Mouse (Mus musculus) neural tube, embryonic 15.5 days (tissue): ENCODE results near the gene Hykk. TPM values are rescaled to one million over a fixed set of nuclear protein-coding genes. Genes with fewer than 3 reads are reported as not detected.
"Not testable (repeated sequence)": the region's sequence is repeated elsewhere in the genome, so short reads cannot be mapped to it uniquely, and the experiment has no call there.

ENCODE experiments used
- ATAC-seq: fragments of 200-750 bp; cut with Nextera tagmentation; 2 replicates; pipeline ENCODE4 v1.8.0; 2017; ENCODE audit warnings: mild to moderate bottlenecking, moderate TSS enrichment, moderate library complexity; ENCODE audit not compliant: low FRiP score
- H3K27ac ChIP-seq: fragments of 300-500 bp; sonication (generic); replicated peaks from 2 replicates; pipeline ENCODE4 v1.5.1; 2015; ENCODE audit warnings: mild to moderate bottlenecking, inconsistent platforms
- H3K27me3 ChIP-seq: fragments of 300-500 bp; sonication (generic); replicated peaks from 2 replicates; pipeline ENCODE4 v1.6.1; 2015; ENCODE audit warnings: inconsistent platforms
- H3K36me3 ChIP-seq: fragments of 300-500 bp; sonication (generic); 2 replicates; pipeline ENCODE4 v1.6.1; 2015; ENCODE audit warnings: inconsistent platforms
- H3K4me1 ChIP-seq: fragments of 300-500 bp; sonication (generic); 2 replicates; pipeline ENCODE4 v1.6.1; 2015; ENCODE audit warnings: inconsistent platforms
- H3K4me2 ChIP-seq: fragments of 300-500 bp; sonication (generic); 2 replicates; pipeline ENCODE4 v1.6.1; 2015; ENCODE audit warnings: inconsistent platforms, mild to moderate bottlenecking, moderate library complexity
- H3K4me3 ChIP-seq: fragments of 300-500 bp; sonication (generic); replicated peaks from 2 replicates; pipeline ENCODE4 v1.5.1; 2015; ENCODE audit warnings: mild to moderate bottlenecking, inconsistent platforms
- H3K9ac ChIP-seq: fragments of 300-500 bp; sonication (generic); replicated peaks from 2 replicates; pipeline ENCODE4 v1.6.1; 2015; ENCODE audit warnings: mild to moderate bottlenecking, inconsistent platforms
- H3K9me3 ChIP-seq: fragments of 300-500 bp; sonication (generic); replicated peaks from 2 replicates; pipeline ENCODE4 v1.6.1; 2016; ENCODE audit warnings: inconsistent platforms
- WGBS: fragments of 180-500 bp; shearing (Covaris S2); methylation state at CpG from one replicate; pipeline ENCODE4 v1.1.7; 2015; ENCODE audit warnings: mixed read lengths; 5-methylcytosine and 5-hydroxymethylcytosine counted together
- polyA plus RNA-seq: library from polyadenylated mRNA; unstranded; fragments of >200 nt; fragmentation: Nextera tagmentation; extraction: Ambion mirVana; gene quantifications from 2 replicates; pipeline ENCODE4 v1.2.1, GENCODE M21; 2015

Gene Hykk
- polyA plus RNA-seq, 1 experiment from 2014 or later, result 2.1 TPM

DNA sequence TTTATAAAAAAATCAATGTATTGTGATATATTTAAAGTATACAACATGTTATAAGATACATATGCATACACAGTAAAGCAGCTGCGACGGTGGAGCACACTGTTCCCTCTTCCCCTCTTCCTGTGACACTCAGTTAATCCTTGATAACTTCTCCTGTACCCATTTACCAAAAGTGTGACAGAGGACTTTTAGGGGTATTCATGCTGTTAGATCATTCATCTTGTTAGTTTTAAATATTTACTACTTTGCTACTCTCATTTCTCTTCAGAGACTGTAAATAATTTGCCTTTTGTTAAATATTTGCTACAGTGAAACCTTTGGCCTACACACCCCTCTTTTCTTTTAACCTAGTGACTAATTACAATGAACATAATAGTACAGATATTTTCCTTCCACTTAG is 15.3 kb downstream of the Hykk start:
- ATAC-seq, result no peak
- Histone ChIP-seq H3K4me1 (no peaks in the 10 kb centered on the region), H3K36me3 (no peaks in the 10 kb centered on the region), H3K27me3 (no peaks in the 10 kb centered on the region), H3K9ac (no peak overlapping the region), H3K27ac (no peak overlapping the region), H3K4me3 (no peak overlapping the region), H3K9me3 (no peaks in the 10 kb centered on the region), H3K4me2 (no peak overlapping the region)
- WGBS, result 84% methylated on average over 2 of the region's 2 CpGs

- Histone ChIP-seq H3K4me2 (no peak overlapping the region), H3K27ac (no peak overlapping the region), H3K9ac (no peak overlapping the region), H3K4me1 (no peaks in the 10 kb centered on the region), H3K36me3 (no peaks in the 10 kb centered on the region), H3K9me3 (no peaks in the 10 kb centered on the region), H3K27me3 (no peaks in the 10 kb centered on the region), H3K4me3 (no peak overlapping the region)
- 97% methylated on average over 4 of the region's 4 CpGs for WGBS
- ATAC-seq, result no peak
Measured at GRCm38 (mm10) chr9:54942071-54942470, 25.0 kb downstream of the Hykk start.

- Histone ChIP-seq H3K36me3 (no peaks in the 10 kb centered on the region), H3K9ac (no peak overlapping the region), H3K27ac (no peak overlapping the region), H3K4me3 (no peak overlapping the region), H3K4me2 (no peak overlapping the region), H3K27me3 (no peaks in the 10 kb centered on the region), H3K4me1 (no peaks in the 10 kb centered on the region), H3K9me3 (no peaks in the 10 kb centered on the region)
- ATAC-seq, result no peak
- WGBS, result 88% methylated on average over 2 of the region's 2 CpGs
Measured at GRCm38 (mm10) chr9:54944467-54944866, 27.4 kb downstream of the Hykk start.

- 74% methylated on average over 16 of the region's 16 CpGs for WGBS
- H3K4me2 ChIP-seq, result no peak overlapping the region
- H3K27me3 ChIP-seq, result no peaks in the 10 kb centered on the region
- H3K9me3 ChIP-seq, result no peaks in the 10 kb centered on the region
- H3K27ac ChIP-seq, result no peak overlapping the region
- H3K4me1 ChIP-seq, result peaks cover under 1% of the 10 kb centered on the region
- H3K4me3 ChIP-seq, result no peak overlapping the region
- H3K36me3 ChIP-seq, result no peaks in the 10 kb centered on the region
- no peak overlapping the region for H3K9ac ChIP-seq
- no peak for ATAC-seq
Measured at GRCm38 (mm10) chr9:54946256-54946655, 29.2 kb downstream of the Hykk start.

DNA sequence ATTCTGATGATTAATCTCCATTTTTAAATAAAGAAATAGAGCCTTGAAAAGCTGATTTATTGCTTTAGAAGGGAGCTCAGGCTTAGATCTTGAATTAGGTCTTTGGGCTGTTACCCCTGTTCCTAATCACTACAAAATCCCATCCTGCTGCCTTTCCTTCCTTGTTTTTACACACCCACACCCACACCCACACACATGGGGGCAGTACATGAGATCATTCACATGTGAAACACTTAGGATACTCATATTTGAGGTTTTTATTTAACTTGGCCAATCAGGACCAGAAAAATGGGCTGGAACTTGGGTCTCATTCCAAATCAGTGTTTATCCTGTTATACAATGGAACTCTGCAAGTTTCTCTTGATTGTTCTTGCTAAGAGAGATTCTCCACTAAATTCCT is 32.4 kb downstream of the Hykk start:
- Histone ChIP-seq H3K36me3 (peaks cover 10% of the 10 kb centered on the region), H3K4me1 (peaks cover 26% of the 10 kb centered on the region), H3K9me3 (no peaks in the 10 kb centered on the region), H3K27ac (no peak overlapping the region), H3K27me3 (no peaks in the 10 kb centered on the region), H3K4me2 (no peak overlapping the region), H3K4me3 (no peak overlapping the region), H3K9ac (no peak overlapping the region)
- no peak for ATAC-seq

DNA sequence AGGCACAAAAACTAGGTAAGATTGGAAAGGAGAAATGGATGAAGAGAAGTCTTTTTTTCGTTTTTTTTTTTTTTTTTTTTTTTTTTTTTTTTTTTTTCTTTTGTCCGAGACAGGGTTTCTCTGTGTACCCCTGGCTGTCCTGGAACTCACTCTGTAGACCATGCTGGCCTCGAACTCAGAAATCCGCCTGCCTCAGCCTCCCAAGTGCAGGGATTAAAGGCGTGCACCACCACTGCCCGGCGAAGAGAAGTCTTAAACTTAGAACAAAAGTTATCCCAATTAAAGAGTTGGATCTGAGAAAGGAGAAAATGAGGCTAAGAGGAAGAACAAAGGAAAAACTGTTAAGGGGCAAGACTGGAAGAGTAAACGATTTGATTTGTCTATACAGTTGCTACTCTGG is 33.1 kb downstream of the Hykk start:
- H3K9ac ChIP-seq, result peak overlapping the region; percentile 58
- ATAC-seq, result peak; percentile 40; the same call in 1 of the 2 replicates

DNA sequence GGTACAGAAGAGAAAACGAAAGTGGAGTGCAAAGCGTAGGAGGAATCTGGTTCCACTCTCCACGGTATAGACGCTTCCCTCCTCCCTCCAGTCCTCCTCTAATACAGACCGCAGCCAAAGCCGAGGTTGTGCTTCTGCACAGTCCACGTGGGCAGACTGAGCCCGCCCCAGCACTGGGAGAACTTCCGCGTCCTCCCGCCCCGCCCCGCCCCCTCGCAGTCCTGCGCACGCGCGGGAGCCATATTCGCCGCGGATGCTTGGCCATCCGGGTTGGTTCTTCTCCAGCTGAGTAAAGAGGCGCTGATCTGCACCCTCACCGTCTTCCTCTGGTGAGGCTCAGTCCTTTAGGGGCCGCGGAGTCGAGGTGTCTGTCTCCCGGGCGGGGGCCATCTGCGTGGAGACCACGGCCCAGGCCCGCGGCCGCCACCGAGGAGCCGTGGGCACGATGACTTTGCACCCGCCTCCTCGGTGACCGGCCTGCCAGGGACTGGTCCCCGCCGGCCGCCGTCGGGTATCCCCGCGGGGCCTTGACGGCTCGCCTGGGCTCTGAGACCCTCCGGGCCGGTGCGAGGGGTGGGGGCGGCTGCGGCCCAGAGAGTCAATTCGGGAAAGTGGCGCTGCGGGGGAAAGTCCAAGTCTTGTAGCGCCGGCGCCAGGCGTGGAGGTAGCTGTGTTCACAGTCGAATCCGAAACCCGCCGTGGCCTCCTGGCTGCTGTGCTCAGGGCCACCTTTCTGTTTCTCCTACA is 33.7 kb downstream of the Hykk start, which contains the start of the genes Psma4 and AY074887:
Gene Psma4 (plus strand): TSS at position 216 of the 747 bp plus-strand sequence.
Gene AY074887 (minus strand): TSS at position 424 of the 747 bp plus-strand sequence.
- H3K9me3 ChIP-seq, result no peaks in the 10 kb centered on the region
- no peaks in the 10 kb centered on the region for H3K27me3 ChIP-seq
- peaks cover 26% of the 10 kb centered on the region for H3K4me1 ChIP-seq
- peak within 1 kb of the TSS; percentile 89 for H3K27ac ChIP-seq
- H3K9ac ChIP-seq, result peak within 1 kb of the TSS; percentile 58
- peak within 1 kb of the TSS; percentile 62 for H3K4me2 ChIP-seq
- WGBS, result under 1% methylated on average over 65 of the region's 65 CpGs
- peak; percentile 100 for ATAC-seq
- H3K4me3 ChIP-seq, result peak within 1 kb of the TSS; percentile 65
- H3K36me3 ChIP-seq, result peaks cover 18% of the 10 kb centered on the region

More for the DNA sequence above, 33.1 kb downstream of the Hykk start:
- Histone ChIP-seq H3K4me2 (peak overlapping the region; percentile 62), H3K27ac (peak overlapping the region; percentile 89), H3K4me3 (peak overlapping the region; percentile 65), H3K36me3 (peaks cover 12% of the 10 kb centered on the region), H3K4me1 (peaks cover 26% of the 10 kb centered on the region)
- WGBS, result 55% methylated on average over 8 of the region's 8 CpGs
- H3K9me3 ChIP-seq, H3K27me3 ChIP-seq: not testable (repeated sequence)

- ATAC-seq, result no peak
- WGBS, result 98% methylated on average over 4 of the region's 4 CpGs
- Histone ChIP-seq H3K27me3 (no peaks in the 10 kb centered on the region), H3K27ac (no peak overlapping the region), H3K4me1 (no peaks in the 10 kb centered on the region), H3K9ac (no peak overlapping the region), H3K36me3 (peaks cover 37% of the 10 kb centered on the region), H3K9me3 (peaks cover 3% of the 10 kb centered on the region; the same call in 1 of the 2 replicates), H3K4me2 (no peak overlapping the region), H3K4me3 (no peak overlapping the region)
Measured at GRCm38 (mm10) chr9:54961059-54961458, 44.0 kb downstream of the Hykk start.

GRCm38 (mm10) chr9:54963669-54964068 is 46.6 kb downstream of the Hykk start:
- peaks cover 12% of the 10 kb centered on the region for H3K36me3 ChIP-seq
- H3K4me3 ChIP-seq, result no peak overlapping the region
- no peak overlapping the region for H3K9ac ChIP-seq
- no peak overlapping the region for H3K4me2 ChIP-seq
- no peaks in the 10 kb centered on the region for H3K27me3 ChIP-seq
- H3K4me1 ChIP-seq, result no peaks in the 10 kb centered on the region
- H3K9me3 ChIP-seq, result peaks cover 3% of the 10 kb centered on the region; the same call in 1 of the 2 replicates
- H3K27ac ChIP-seq, result no peak overlapping the region
- ATAC-seq, result no peak

DNA sequence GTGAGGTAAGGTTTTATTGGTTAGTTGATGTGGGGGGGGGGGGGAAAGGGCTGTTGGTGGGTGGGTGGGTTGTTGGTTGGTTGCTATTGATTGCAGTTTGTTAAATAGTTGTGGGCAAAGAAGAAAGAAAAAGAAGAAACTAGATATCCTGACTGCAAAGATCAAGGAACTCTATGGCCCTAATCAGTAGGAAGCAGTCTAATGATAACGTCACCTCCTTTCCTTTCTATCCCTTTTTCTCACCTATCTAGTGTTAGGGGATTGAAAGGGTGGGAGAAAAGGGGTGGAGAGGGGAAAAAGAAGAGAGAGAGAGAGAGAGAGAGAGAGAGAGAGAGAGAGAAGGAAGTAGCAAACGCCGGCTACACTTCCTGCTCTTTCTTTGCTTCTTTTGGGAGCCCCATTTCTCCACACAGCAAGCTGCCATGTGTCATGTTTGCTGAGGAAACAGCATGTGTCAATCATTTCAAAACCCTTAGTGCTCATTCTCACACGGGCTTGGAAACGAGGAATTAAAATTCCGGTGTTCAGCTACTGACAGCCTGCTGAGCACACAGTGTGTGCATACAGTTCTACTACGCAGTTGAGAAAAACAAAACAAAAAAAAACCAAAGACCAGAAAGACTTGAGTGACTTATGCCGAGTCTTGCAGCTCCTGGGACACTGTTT is 53.0 kb downstream of the Hykk start:
- no peaks in the 10 kb centered on the region for H3K36me3 ChIP-seq
- no peak for ATAC-seq
- no peak overlapping the region for H3K9ac ChIP-seq
- no peak overlapping the region for H3K4me2 ChIP-seq
- no peaks in the 10 kb centered on the region for H3K27me3 ChIP-seq
- no peaks in the 10 kb centered on the region for H3K9me3 ChIP-seq
- H3K4me3 ChIP-seq, result no peak overlapping the region
- 71% methylated on average over 8 of the region's 8 CpGs for WGBS
- no peaks in the 10 kb centered on the region for H3K4me1 ChIP-seq
- no peak overlapping the region for H3K27ac ChIP-seq

- H3K9ac ChIP-seq, result peak within 1 kb of the TSS; percentile 49
- no peaks in the 10 kb centered on the region for H3K9me3 ChIP-seq
- peaks cover 28% of the 10 kb centered on the region for H3K4me1 ChIP-seq
- peak within 1 kb of the TSS; percentile 67 for H3K4me3 ChIP-seq
- H3K27me3 ChIP-seq, result peaks cover 22% of the 10 kb centered on the region
- WGBS, result 39% methylated on average over 8 of the region's 8 CpGs
- peak within 1 kb of the TSS; percentile 95 for H3K4me2 ChIP-seq
- ATAC-seq, result no peak
- H3K27ac ChIP-seq, result 0 out of 2 replicates have a peak within 1 kb of the TSS, but pooled peaks have one; percentile 37
- no peaks in the 10 kb centered on the region for H3K36me3 ChIP-seq
Measured at GRCm38 (mm10) chr9:54980674-54981073, 63.6 kb downstream of the Hykk start, which contains the start of gene Chrna5. Gene Chrna5, plus strand, starts transcription at chr9:54980880.
